Mouse (Mus musculus): ENCODE data around the gene Wdr46.

Wdr46 gene

GRCm38 (mm10) chr17:33911052-33911812 is 29.2 kb upstream of the Wdr46 start:
- in situ Hi-C loops (cut with MboI; ENCODE audit: low sequenced_read_pairs): no loop called here

- in situ Hi-C loops (cut with MboI; ENCODE audit: low sequenced_read_pairs): no loop called here
These were observed 28.5 kb upstream of the Wdr46 start for GRCm38 (mm10) chr17:33911813-33912414.

- in situ Hi-C loops (cut with MboI; ENCODE audit: low sequenced_read_pairs): no loop called here
These were observed 27.2 kb upstream of the Wdr46 start for GRCm38 (mm10) chr17:33913264-33913663.

GRCm38 (mm10) chr17:33913905-33914304 is 26.6 kb upstream of the Wdr46 start:
- in situ Hi-C loops (cut with MboI; ENCODE audit: low sequenced_read_pairs): no loop called here

GRCm38 (mm10) chr17:33914969-33915391 is 25.5 kb upstream of the Wdr46 start:
- in situ Hi-C loops (cut with MboI; ENCODE audit: low sequenced_read_pairs): no loop called here

- in situ Hi-C loops (cut with MboI; ENCODE audit: low sequenced_read_pairs): no loop called here
These were observed 24.7 kb upstream of the Wdr46 start, which contains the start of the genes Tapbp and Zbtb22 for GRCm38 (mm10) chr17:33915671-33916250. Gene Tapbp, plus strand, starts transcription at chr17:33915899. Gene Zbtb22, plus strand, starts transcription at chr17:33915904.

GRCm38 (mm10) chr17:33916294-33916693 is 24.2 kb upstream of the Wdr46 start:
- in situ Hi-C loops (cut with MboI; ENCODE audit: low sequenced_read_pairs): no loop called here

- in situ Hi-C loops (cut with MboI; ENCODE audit: low sequenced_read_pairs): no loop called here
These were observed 23.4 kb upstream of the Wdr46 start for GRCm38 (mm10) chr17:33916847-33917655.

- in situ Hi-C loops (cut with MboI; ENCODE audit: low sequenced_read_pairs): no loop called here
These were observed 22.7 kb upstream of the Wdr46 start for GRCm38 (mm10) chr17:33917656-33918292.

GRCm38 (mm10) chr17:33918293-33919203 is 21.9 kb upstream of the Wdr46 start:
- in situ Hi-C loops (cut with MboI; ENCODE audit: low sequenced_read_pairs): no loop called here

GRCm38 (mm10) chr17:33919351-33920281 is 20.8 kb upstream of the Wdr46 start:
- in situ Hi-C loops (cut with MboI; ENCODE audit: low sequenced_read_pairs): no loop called here

GRCm38 (mm10) chr17:33920282-33921097 is 20.0 kb upstream of the Wdr46 start:
- in situ Hi-C loops (cut with MboI; ENCODE audit: low sequenced_read_pairs): no loop called here

- in situ Hi-C loops (cut with MboI; ENCODE audit: low sequenced_read_pairs): no loop called here
These were observed 19.1 kb upstream of the Wdr46 start for GRCm38 (mm10) chr17:33921361-33921760.

- in situ Hi-C loops (cut with MboI; ENCODE audit: low sequenced_read_pairs): no loop called here
These were observed 15.7 kb upstream of the Wdr46 start for GRCm38 (mm10) chr17:33924577-33925283.

- in situ Hi-C loops (cut with MboI; ENCODE audit: low sequenced_read_pairs): no loop called here
These were observed 14.9 kb upstream of the Wdr46 start for GRCm38 (mm10) chr17:33925406-33926116.

- in situ Hi-C loops (cut with MboI; ENCODE audit: low sequenced_read_pairs): no loop called here
These were observed 14.1 kb upstream of the Wdr46 start for GRCm38 (mm10) chr17:33926207-33926932.

Measured in CH12F3 (cell line).